Mouse (Mus musculus) brain, adult 2 months (tissue): ENCODE data around the gene Plekhd1.

Experiments used
- DNase-seq: peaks from one replicate; pipeline ENCODE4 v3.0.0; 2011; ENCODE audit warnings: low read depth, low spot score

Gene Plekhd1

GRCm38 (mm10) chr12:80757751-80758558 is 65.6 kb downstream of the Plekhd1 start:
- peak; percentile 75 for DNase-seq

GRCm38 (mm10) chr12:80758559-80759386 is 66.4 kb downstream of the Plekhd1 start:
- peak; percentile 14 for DNase-seq

- DNase-seq = no peak
Observed at GRCm38 (mm10) chr12:80759387-80759712, 67.0 kb downstream of the Plekhd1 start.

GRCm38 (mm10) chr12:80759713-80760395 is 67.5 kb downstream of the Plekhd1 start:
- DNase-seq = peak; percentile 64

GRCm38 (mm10) chr12:80760396-80760801 is 68.0 kb downstream of the Plekhd1 start, which contains the start of gene Ccdc177:
Gene Ccdc177 (minus strand): TSS chr12:80760687.
- DNase-seq = peak; percentile 95

- DNase-seq = no peak
Observed at GRCm38 (mm10) chr12:80762982-80763381, 70.6 kb downstream of the Plekhd1 start.

GRCm38 (mm10) chr12:80764116-80764515 is 71.7 kb downstream of the Plekhd1 start:
- no peak for DNase-seq

- DNase-seq = peak; percentile 91
Observed at GRCm38 (mm10) chr12:80769697-80770096, 77.3 kb downstream of the Plekhd1 start.
